Mouse (Mus musculus) stomach, embryonic 14.5 days (tissue): ENCODE measurements around the gene Grm4. TPM values are rescaled to one million over a fixed set of nuclear protein-coding genes. Genes with fewer than 3 reads are reported as not detected.

Experiments
- ATAC-seq: fragments of 200-750 bp; cut with Nextera tagmentation; 2 replicates; pipeline ENCODE4 v1.8.0; 2017; ENCODE audit warnings: low read depth, moderate TSS enrichment; ENCODE audit not compliant: insufficient number of reproducible peaks, insufficient read depth, low FRiP score
- H3K27ac ChIP-seq: fragments of 300-500 bp; sonication (generic); 2 replicates; pipeline ENCODE4 v1.5.1; 2014; ENCODE audit warnings: mild to moderate bottlenecking, low read length, moderate library complexity, mixed read lengths
- H3K27me3 ChIP-seq: fragments of 300-500 bp; sonication (generic); 2 replicates; pipeline ENCODE4 v1.6.1; 2014; ENCODE audit warnings: low read length, control low read depth, mixed read lengths; ENCODE audit not compliant: control insufficient read depth, insufficient read depth
- H3K36me3 ChIP-seq: fragments of 300-500 bp; sonication (generic); 2 replicates; pipeline ENCODE4 v1.6.1; 2014; ENCODE audit warnings: mild to moderate bottlenecking, control low read depth, low read length, moderate library complexity, mixed read lengths; ENCODE audit not compliant: control insufficient read depth, insufficient read depth
- H3K4me1 ChIP-seq: fragments of 300-500 bp; sonication (generic); 2 replicates; pipeline ENCODE4 v1.6.1; 2014; ENCODE audit warnings: low read length, control low read depth, mixed read lengths; ENCODE audit not compliant: control insufficient read depth, insufficient read depth
- H3K4me2 ChIP-seq: fragments of 300-500 bp; sonication (generic); replicated peaks from 2 replicates; pipeline ENCODE4 v1.6.1; 2014; ENCODE audit warnings: low read depth, low read length, control low read depth
- H3K4me3 ChIP-seq: fragments of 300-500 bp; sonication (generic); 2 replicates; pipeline ENCODE4 v1.5.1; 2014; ENCODE audit warnings: low read depth, low read length, control low read depth
- H3K9ac ChIP-seq: fragments of 300-500 bp; sonication (generic); replicated peaks from 2 replicates; pipeline ENCODE4 v1.6.1; 2014; ENCODE audit warnings: low read depth, mild to moderate bottlenecking, control low read depth, low read length, moderate library complexity, mixed read lengths
- H3K9me3 ChIP-seq: fragments of 300-500 bp; sonication (generic); 2 replicates; pipeline ENCODE4 v1.6.1; 2016; ENCODE audit warnings: low read depth, low read length, control low read depth; ENCODE audit not compliant: control insufficient read depth
- WGBS: fragments of 180-500 bp; shearing (Covaris S2); extraction: QIAGEN DNeasy Blood & Tissue Kit; methylation state at CpG from one replicate; pipeline ENCODE4 v1.1.7; 2014; 5-methylcytosine and 5-hydroxymethylcytosine counted together
- polyA plus RNA-seq: library from polyadenylated mRNA; unstranded; fragments of >200 nt; fragmentation: Nextera tagmentation; extraction: Ambion mirVana; gene quantifications from 2 replicates; pipeline ENCODE4 v1.2.1, GENCODE M21; 2014

Grm4 gene
- polyA plus RNA-seq, 1 experiment from 2014 or later: 0.17 TPM

- ATAC-seq: no peak
- H3K4me3 ChIP-seq: no peak overlapping the region
- no peaks in the 10 kb centered on the region for H3K36me3 ChIP-seq
- no peak overlapping the region for H3K4me2 ChIP-seq
- peaks cover 15% of the 10 kb centered on the region for H3K9me3 ChIP-seq
- no peak overlapping the region for H3K27ac ChIP-seq
- H3K4me1 ChIP-seq: no peaks in the 10 kb centered on the region
- no peak overlapping the region for H3K9ac ChIP-seq
- 49% methylated on average over 9 of the region's 9 CpGs for WGBS
- H3K27me3 ChIP-seq: no peaks in the 10 kb centered on the region
These were observed 89.0 kb downstream of the Grm4 start for GRCm38 (mm10) chr17:27432145-27432650.

- no peaks in the 10 kb centered on the region for H3K36me3 ChIP-seq
- H3K4me2 ChIP-seq: no peak overlapping the region
- no peak overlapping the region for H3K4me3 ChIP-seq
- 76% methylated on average over 26 of the region's 26 CpGs for WGBS
- no peak for ATAC-seq
- no peak overlapping the region for H3K9ac ChIP-seq
- no peaks in the 10 kb centered on the region for H3K4me1 ChIP-seq
- H3K27me3 ChIP-seq: no peaks in the 10 kb centered on the region
- H3K27ac ChIP-seq: no peak overlapping the region
- H3K9me3 ChIP-seq: peaks cover 15% of the 10 kb centered on the region
These were observed 90.0 kb downstream of the Grm4 start for GRCm38 (mm10) chr17:27431049-27431839.

GRCm38 (mm10) chr17:27429757-27430156 is 91.4 kb downstream of the Grm4 start:
- H3K4me1 ChIP-seq: no peaks in the 10 kb centered on the region
- H3K4me2 ChIP-seq: no peak overlapping the region
- no peak overlapping the region for H3K4me3 ChIP-seq
- no peak overlapping the region for H3K9ac ChIP-seq
- ATAC-seq: no peak
- WGBS: 7% methylated on average over 9 of the region's 9 CpGs
- H3K27me3 ChIP-seq: no peaks in the 10 kb centered on the region
- H3K36me3 ChIP-seq: no peaks in the 10 kb centered on the region
- peaks cover 15% of the 10 kb centered on the region for H3K9me3 ChIP-seq
- no peak overlapping the region for H3K27ac ChIP-seq

- H3K4me2 ChIP-seq: no peak overlapping the region
- H3K9me3 ChIP-seq: peaks cover 15% of the 10 kb centered on the region
- 81% methylated on average over 2 of the region's 2 CpGs for WGBS
- H3K27ac ChIP-seq: no peak overlapping the region
- no peak for ATAC-seq
- H3K9ac ChIP-seq: no peak overlapping the region
- H3K27me3 ChIP-seq: no peaks in the 10 kb centered on the region
- H3K36me3 ChIP-seq: no peaks in the 10 kb centered on the region
- H3K4me3 ChIP-seq: no peak overlapping the region
- peaks cover 8% of the 10 kb centered on the region; the same call in 1 of the 2 replicates for H3K4me1 ChIP-seq
These were observed 96.2 kb downstream of the Grm4 start for GRCm38 (mm10) chr17:27425016-27425415.

DNA sequence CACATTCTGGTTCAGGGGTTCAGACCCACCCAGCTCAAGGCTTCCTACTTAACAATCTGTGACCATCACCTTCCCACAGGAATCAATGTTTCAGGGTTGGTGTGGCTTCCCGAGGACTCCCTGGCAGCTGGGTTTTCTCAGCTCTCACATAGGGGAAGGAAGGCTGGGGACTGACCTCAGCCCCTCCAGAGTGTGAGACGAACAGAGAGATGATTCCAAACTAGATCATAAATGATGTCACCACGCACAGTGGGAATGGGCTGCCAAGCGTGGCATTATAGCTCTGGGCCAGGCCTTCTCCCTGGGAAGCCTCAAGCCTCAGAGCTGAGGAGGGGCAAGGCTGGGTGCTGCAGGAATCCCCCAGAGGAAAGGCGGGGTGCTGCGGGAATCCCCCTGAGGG is 96.8 kb downstream of the Grm4 start:
- Histone ChIP-seq H3K27me3 (no peaks in the 10 kb centered on the region), H3K27ac (no peak overlapping the region), H3K4me2 (no peak overlapping the region), H3K36me3 (no peaks in the 10 kb centered on the region), H3K4me3 (no peak overlapping the region), H3K4me1 (peaks cover 8% of the 10 kb centered on the region; the same call in 1 of the 2 replicates), H3K9me3 (peaks cover 15% of the 10 kb centered on the region), H3K9ac (no peak overlapping the region)
- WGBS: 66% methylated on average over 6 of the region's 6 CpGs
- no peak for ATAC-seq

GRCm38 (mm10) chr17:27422726-27423381 is 98.3 kb downstream of the Grm4 start:
- H3K4me2 ChIP-seq: no peak overlapping the region
- no peaks in the 10 kb centered on the region for H3K27me3 ChIP-seq
- H3K9ac ChIP-seq: no peak overlapping the region
- 47% methylated on average over 10 of the region's 10 CpGs for WGBS
- H3K27ac ChIP-seq: no peak overlapping the region
- peaks cover 2% of the 10 kb centered on the region; the same call in 1 of the 2 replicates for H3K9me3 ChIP-seq
- H3K36me3 ChIP-seq: no peaks in the 10 kb centered on the region
- no peak for ATAC-seq
- peaks cover 8% of the 10 kb centered on the region; the same call in 1 of the 2 replicates for H3K4me1 ChIP-seq
- no peak overlapping the region for H3K4me3 ChIP-seq

GRCm38 (mm10) chr17:27422371-27422725 is 98.9 kb downstream of the Grm4 start:
- no peak overlapping the region for H3K9ac ChIP-seq
- no peak overlapping the region for H3K4me3 ChIP-seq
- no peaks in the 10 kb centered on the region for H3K36me3 ChIP-seq
- H3K4me1 ChIP-seq: peaks cover 8% of the 10 kb centered on the region; the same call in 1 of the 2 replicates
- no peaks in the 10 kb centered on the region for H3K27me3 ChIP-seq
- H3K4me2 ChIP-seq: no peak overlapping the region
- no peak for ATAC-seq
- 27% methylated on average over 6 of the region's 6 CpGs for WGBS
- H3K27ac ChIP-seq: no peak overlapping the region
- H3K9me3 ChIP-seq: no peaks in the 10 kb centered on the region

DNA sequence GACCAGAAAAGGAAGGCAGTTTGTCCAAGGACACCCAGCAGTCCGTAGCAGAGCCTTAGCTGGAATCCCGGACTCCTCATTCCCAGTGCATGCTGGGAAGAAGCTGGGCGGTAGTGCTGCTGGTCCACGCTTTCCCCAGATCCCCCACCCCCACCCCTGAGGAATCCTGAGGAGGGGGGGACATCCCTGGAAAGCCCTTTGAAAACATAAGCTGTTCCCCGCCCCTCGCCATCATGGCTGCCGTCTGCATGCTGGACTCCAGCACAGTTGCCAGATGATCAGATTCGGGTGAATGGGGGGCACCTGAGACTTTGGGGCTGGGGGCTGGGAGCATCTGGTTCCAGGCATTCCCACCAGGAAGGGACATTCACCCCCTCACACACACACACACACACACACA is 99.4 kb downstream of the Grm4 start:
- Histone ChIP-seq H3K9ac (no peak overlapping the region), H3K4me2 (no peak overlapping the region), H3K27ac (no peak overlapping the region), H3K36me3 (no peaks in the 10 kb centered on the region), H3K4me3 (no peak overlapping the region), H3K27me3 (no peaks in the 10 kb centered on the region), H3K9me3 (no peaks in the 10 kb centered on the region), H3K4me1 (peaks cover 8% of the 10 kb centered on the region; the same call in 1 of the 2 replicates)
- WGBS: 44% methylated on average over 8 of the region's 8 CpGs
- no peak for ATAC-seq
